In genomic region chr9:46119943-46120441, GRCm38 (mm10) we compare ENCODE assay signal across 8 mouse cellular contexts.
DNase-seq lines count a peak whose midpoint lies in the region; ATAC-seq and TF ChIP-seq lines count a peak whose summit lies in the region.

No protein-coding gene starts in this region.

- H3K9ac ChIP-seq in ES-E14 (ENCODE audit: insufficient read depth, low read depth, low read length, poor library complexity, severe bottlenecking) = no peak overlapping the region; the same call in 1 of the 2 replicates
- no peak overlapping the region for H3K9ac ChIP-seq in forebrain, embryonic 16.5 days (replicated peaks; ENCODE audit: low read depth, low read length)
- H3K9ac ChIP-seq in lung, embryonic 16.5 days (ENCODE audit: low read length) = no peak overlapping the region

- peaks cover 0 to 8% of the 10 kb centered on the region in 2 experiments; a peak in 2 of 4 replicates for H3K4me1 ChIP-seq in ES-E14 (ENCODE audit: control insufficient read depth in 2 of 2, insufficient read depth in 2 of 2, low read length in 2 of 2, poor library complexity in 1 of 2)
- peaks cover 20% of the 10 kb centered on the region for H3K4me1 ChIP-seq in forebrain, embryonic 16.5 days (replicated peaks; ENCODE audit: control insufficient read depth, insufficient read depth, low read length)
- peaks cover 31% of the 10 kb centered on the region for H3K4me1 ChIP-seq in lung, embryonic 16.5 days (replicated peaks; ENCODE audit: control insufficient read depth, insufficient read depth, low read length)

- no peak overlapping the region for H3K4me3 ChIP-seq in ES-E14 (ENCODE audit: insufficient read depth in 1 of 2, low read depth in 1 of 2, low read length in 2 of 2, poor library complexity in 1 of 2, severe bottlenecking in 1 of 2)
- no peak overlapping the region for H3K4me3 ChIP-seq in forebrain, embryonic 16.5 days (replicated peaks; ENCODE audit: low read length)
- no peak overlapping the region for H3K4me3 ChIP-seq in lung, embryonic 16.5 days (ENCODE audit: low read length)

- DNase-seq in ES-E14 (ENCODE audit: low read depth, low spot score) = peak; percentile 63
- DNase-seq in c-Kit-positive CD71-negative TER-119-negative erythroid progenitor cells, embryonic 14.5 days (ENCODE audit: low read depth) = peak; percentile 38
- peak; percentile 75 to 77 for DNase-seq in heart, postnatal 36 days
- DNase-seq in layer of hippocampus, adult 8-10 months (ENCODE audit: low spot score in 2 of 2) = peak; percentile 45 to 48
- peak; percentile 76 for DNase-seq in ovary, adult 18-20 months (ENCODE audit: low spot score)
- DNase-seq in urinary bladder, adult 2 months (ENCODE audit: low spot score) = peak; percentile 60

- H3K9me3 ChIP-seq in ES-E14 (ENCODE audit: control insufficient read depth, insufficient read depth, low read depth, low read length) = no peaks in the 10 kb centered on the region
- H3K9me3 ChIP-seq in forebrain, embryonic 16.5 days (ENCODE audit: control insufficient read depth, low read length) = no peaks in the 10 kb centered on the region
- peaks cover 4% of the 10 kb centered on the region; the same call in 1 of the 2 replicates for H3K9me3 ChIP-seq in lung, embryonic 16.5 days (ENCODE audit: control insufficient read depth, low read length)

- H3K27me3 ChIP-seq in forebrain, embryonic 16.5 days (replicated peaks; ENCODE audit: control insufficient read depth, insufficient read depth, low read length) = no peaks in the 10 kb centered on the region
- no peaks in the 10 kb centered on the region for H3K27me3 ChIP-seq in lung, embryonic 16.5 days (ENCODE audit: control insufficient read depth, insufficient read depth, low read depth, low read length)

- no peak overlapping the region for H3K27ac ChIP-seq in ES-E14 (ENCODE audit: insufficient read depth, low read depth, low read length, poor library complexity, severe bottlenecking)
- H3K27ac ChIP-seq in forebrain, embryonic 16.5 days (ENCODE audit: low read length) = peak overlapping the region; percentile 63
- H3K27ac ChIP-seq in lung, embryonic 16.5 days (ENCODE audit: low read length) = peak overlapping the region; percentile 82

- in situ Hi-C loops in ES-E14 (cut with MboI; ENCODE audit: low sequenced_read_pairs in 2 of 2, unreplicated experiment in 2 of 2) = no loop called here

- no peak overlapping the region for H3K4me2 ChIP-seq in forebrain, embryonic 16.5 days (ENCODE audit: low read length)
- H3K4me2 ChIP-seq in lung, embryonic 16.5 days (ENCODE audit: low read depth, low read length) = no peak overlapping the region

- intact Hi-C loops in heart, postnatal 36 days (cut with DNase I) = loop anchor here (2.0 kb wide), 2 partner anchors 67 to 107 kb away; partner anchors contain the start of genes Pafah1b2 and Sik3

- WGBS in forebrain, embryonic 16.5 days = 3% methylated on average over 6 of the region's 6 CpGs
- WGBS in lung, embryonic 16.5 days = 7% methylated on average over 6 of the region's 6 CpGs

- no peaks in the 10 kb centered on the region; the same call in 1 of the 2 replicates for H3K36me3 ChIP-seq in ES-E14 (ENCODE audit: control insufficient read depth, insufficient read depth, low read length, poor library complexity, severe bottlenecking)
- no peaks in the 10 kb centered on the region for H3K36me3 ChIP-seq in forebrain, embryonic 16.5 days (ENCODE audit: control insufficient read depth, insufficient read depth)
- H3K36me3 ChIP-seq in lung, embryonic 16.5 days (ENCODE audit: control insufficient read depth, insufficient read depth, low read length) = no peaks in the 10 kb centered on the region

- peak; percentile 88 for ATAC-seq in forebrain, embryonic 16.5 days
- peak; percentile 97 for ATAC-seq in lung, embryonic 16.5 days (ENCODE audit: low read depth)

TF ChIP-seq in ES-E14, 5 proteins besides CTCF, POLR2A, EP300 and RAD21:
- no peak for TF ChIP-seq CHD2 (IDR thresholded peaks at IDR 0.05; ENCODE audit: low read depth, low read length)
- no peak for TF ChIP-seq MAFK (IDR thresholded peaks at IDR 0.05; ENCODE audit: insufficient read depth, low read depth, low read length)
- no peak for TF ChIP-seq ZNF384 (IDR thresholded peaks at IDR 0.05; ENCODE audit: low read depth, low read length)
- no peak for TF ChIP-seq HCFC1 (IDR thresholded peaks at IDR 0.05; ENCODE audit: borderline replicate concordance, insufficient read depth, low read length)
- TF ChIP-seq ZC3H11A (IDR thresholded peaks at IDR 0.05; ENCODE audit: borderline replicate concordance, low read depth, low read length) = no peak
